Mouse (Mus musculus) neural tube, embryonic 14.5 days (tissue): Measurements from ENCODE around the gene Cdt1. TPM values are rescaled to one million over a fixed set of nuclear protein-coding genes. Genes with fewer than 3 reads are reported as not detected.
A peak's percentile ranks its signal among the peaks of the same experiment; 100 is the strongest.

Source experiments
- ATAC-seq: fragments of 200-750 bp; cut with Nextera tagmentation; 2 replicates; pipeline ENCODE4 v1.8.0; 2017; ENCODE audit warnings: low read depth, mild to moderate bottlenecking, moderate TSS enrichment, moderate library complexity
- H3K27ac ChIP-seq: fragments of 300-500 bp; sonication (generic); 2 replicates; pipeline ENCODE4 v1.5.1; 2014; ENCODE audit warnings: low read depth, mild to moderate bottlenecking, control low read depth, low read length, moderate library complexity, mixed read lengths
- H3K27me3 ChIP-seq: fragments of 300-500 bp; sonication (generic); 2 replicates; pipeline ENCODE4 v1.6.1; 2014; ENCODE audit warnings: low read length; ENCODE audit not compliant: control insufficient read depth, insufficient read depth
- H3K36me3 ChIP-seq: fragments of 300-500 bp; sonication (generic); 2 replicates; pipeline ENCODE4 v1.6.1; 2014; ENCODE audit warnings: low read length, mixed read lengths; ENCODE audit not compliant: control insufficient read depth, insufficient read depth
- H3K4me1 ChIP-seq: fragments of 300-500 bp; sonication (generic); 2 replicates; pipeline ENCODE4 v1.6.1; 2014; ENCODE audit warnings: low read length; ENCODE audit not compliant: control insufficient read depth, insufficient read depth
- H3K4me2 ChIP-seq: fragments of 300-500 bp; sonication (generic); 2 replicates; pipeline ENCODE4 v1.6.1; 2014; ENCODE audit warnings: mild to moderate bottlenecking, low read depth, low read length, control low read depth
- H3K4me3 ChIP-seq: fragments of 300-500 bp; sonication (generic); 2 replicates; pipeline ENCODE4 v1.5.1; 2014; ENCODE audit warnings: low read depth, low read length, control low read depth, mixed read lengths
- H3K9ac ChIP-seq: fragments of 300-500 bp; sonication (generic); replicated peaks from 2 replicates; pipeline ENCODE4 v1.6.1; 2014; ENCODE audit warnings: low read depth, mild to moderate bottlenecking, control low read depth, low read length, mixed read lengths
- H3K9me3 ChIP-seq: fragments of 300-500 bp; sonication (generic); 2 replicates; pipeline ENCODE4 v1.6.1; 2016; ENCODE audit warnings: low read length; ENCODE audit not compliant: control insufficient read depth
- WGBS: fragments of 180-500 bp; shearing (Covaris S2); extraction: QIAGEN DNeasy Blood & Tissue Kit; methylation state at CpG from one replicate; pipeline ENCODE4 v1.1.7; 2014; 5-methylcytosine and 5-hydroxymethylcytosine counted together
- polyA plus RNA-seq: library from polyadenylated mRNA; unstranded; fragments of >200 nt; fragmentation: Nextera tagmentation; extraction: Ambion mirVana; gene quantifications from 2 replicates; pipeline ENCODE4 v1.2.1, GENCODE M21; 2014

The Cdt1 gene
- 4.7 TPM in 2 replicates for polyA plus RNA-seq

DNA sequence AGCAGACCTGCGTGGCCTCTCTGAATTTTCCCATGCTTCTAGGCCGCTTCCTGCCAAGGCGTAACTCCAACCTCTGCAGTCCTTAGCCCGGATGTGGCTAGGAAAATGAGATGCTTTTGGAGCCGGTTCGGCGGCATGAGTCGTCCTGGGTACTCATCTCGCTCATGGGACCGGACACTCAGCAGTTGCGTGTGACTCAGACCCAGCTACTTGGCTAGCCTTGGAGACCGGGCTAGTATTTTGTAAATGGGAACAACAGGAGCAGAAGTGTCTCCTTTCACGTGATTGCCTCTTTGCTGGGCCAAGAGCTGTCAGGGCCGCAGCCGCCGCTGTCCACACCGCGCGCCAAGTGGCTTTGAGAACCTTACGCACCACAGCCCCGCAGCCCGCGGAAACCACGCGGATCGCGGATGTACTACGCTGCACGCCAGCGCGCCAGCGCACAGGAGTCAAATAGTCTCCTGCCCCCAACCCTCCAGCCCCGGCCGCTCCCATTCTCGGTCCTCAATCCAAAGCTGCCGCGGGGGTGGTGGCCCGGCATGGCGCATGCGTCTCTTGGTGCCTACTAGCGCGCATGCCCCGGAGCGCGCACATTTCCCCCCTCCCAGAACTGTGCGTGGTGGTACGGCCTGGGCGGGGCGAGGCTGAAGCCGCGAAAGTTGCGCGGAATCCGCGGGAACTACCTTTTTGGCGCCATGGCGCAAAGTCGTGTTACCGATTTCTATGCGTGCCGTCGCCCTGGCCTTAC lies at the start of gene Cdt1:
Gene Cdt1 (plus strand): TSS at position 655 of the 748 bp plus-strand sequence.
- under 1% methylated on average over 62 of the region's 62 CpGs for WGBS
- Histone ChIP-seq H3K27me3 (no peaks in the 10 kb centered on the region), H3K4me3 (peak within 1 kb of the TSS; percentile 73), H3K9ac (peak within 1 kb of the TSS; percentile 76), H3K4me1 (peaks cover 7% of the 10 kb centered on the region), H3K4me2 (peak within 1 kb of the TSS; percentile 86), H3K27ac (peak within 1 kb of the TSS; percentile 69), H3K9me3 (no peaks in the 10 kb centered on the region), H3K36me3 (0 out of 2 replicates have a peak, but pooled peaks cover 3% of the 10 kb centered on the region)
- peak; percentile 97 for ATAC-seq

DNA sequence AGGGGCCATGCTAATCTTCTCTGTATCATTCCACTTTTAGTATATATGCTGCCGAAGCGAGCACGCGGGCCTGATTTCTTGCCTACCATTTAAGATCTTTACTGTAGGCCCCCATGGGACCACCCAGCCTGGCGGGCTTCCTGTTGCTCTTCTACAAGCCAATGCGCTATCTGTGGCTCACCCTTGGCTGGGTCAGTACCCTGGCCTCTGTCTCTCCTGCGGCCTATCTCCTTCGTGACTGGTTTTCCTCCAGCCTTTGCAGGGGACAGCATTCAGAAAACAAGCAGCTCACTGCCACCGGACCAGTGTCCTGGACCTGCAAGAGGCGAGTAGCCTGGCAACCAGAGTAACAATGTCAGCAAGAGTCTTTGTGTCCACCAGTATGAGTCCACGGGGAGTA lies 47.2 kb upstream of the Cdt1 start:
- H3K4me3 ChIP-seq = no peak overlapping the region
- H3K9ac ChIP-seq = no peak overlapping the region
- peaks cover 24% of the 10 kb centered on the region for H3K4me1 ChIP-seq
- 82% methylated on average over 11 of the region's 11 CpGs for WGBS
- H3K27me3 ChIP-seq = no peaks in the 10 kb centered on the region
- H3K4me2 ChIP-seq = no peak overlapping the region
- ATAC-seq = no peak
- H3K27ac ChIP-seq = no peak overlapping the region
- H3K9me3 ChIP-seq = no peaks in the 10 kb centered on the region
- no peaks in the 10 kb centered on the region for H3K36me3 ChIP-seq

DNA sequence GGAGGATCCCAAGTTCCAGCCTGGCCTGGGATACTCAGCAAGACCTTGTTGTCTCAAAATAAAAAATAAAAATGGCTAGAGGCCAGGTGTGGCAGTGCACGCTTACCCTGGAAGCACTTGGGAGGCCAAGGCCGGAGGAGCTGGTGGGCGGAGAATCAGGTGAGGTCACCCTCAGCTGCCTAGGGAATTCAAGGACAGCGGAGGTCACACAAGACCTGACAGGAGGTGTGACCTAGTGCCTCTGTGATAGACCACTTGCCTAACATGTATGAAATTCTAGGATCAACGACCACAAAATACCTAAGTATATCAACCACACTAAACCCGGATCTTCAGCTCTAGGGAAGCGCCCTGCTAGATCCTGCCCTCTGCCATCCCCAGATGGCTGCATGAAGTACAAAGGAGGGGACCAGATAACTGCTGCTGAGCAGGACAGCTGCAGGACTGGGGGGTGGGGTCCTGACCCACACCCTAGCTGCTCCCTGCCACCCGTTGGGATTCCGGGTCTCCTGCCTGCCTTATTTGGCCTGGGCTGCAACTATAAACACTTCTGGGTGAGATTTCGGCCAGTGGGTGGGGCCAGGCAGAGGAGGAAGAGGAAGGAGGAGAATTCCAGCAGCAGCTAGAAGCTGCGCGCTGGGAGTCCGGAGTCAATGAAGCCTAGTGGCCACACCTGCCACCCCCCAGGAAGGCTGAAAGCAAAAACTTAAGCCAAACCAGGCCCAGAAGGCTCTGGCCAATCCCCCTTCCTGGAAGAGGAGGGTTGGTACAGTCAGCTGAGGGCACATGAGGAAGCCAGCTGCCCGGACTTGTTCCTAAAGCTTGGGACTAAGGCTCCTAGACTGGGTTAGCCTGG lies 44.8 kb upstream of the Cdt1 start:
- Histone ChIP-seq H3K9me3 (no peaks in the 10 kb centered on the region), H3K27ac (peak overlapping the region; percentile 78), H3K4me3 (no peak overlapping the region), H3K4me1 (peaks cover 24% of the 10 kb centered on the region), H3K36me3 (no peaks in the 10 kb centered on the region), H3K4me2 (peak overlapping the region; percentile 29; the same call in 1 of the 2 replicates), H3K27me3 (no peaks in the 10 kb centered on the region), H3K9ac (no peak overlapping the region)
- WGBS = 52% methylated on average over 14 of the region's 14 CpGs
- ATAC-seq = no peak; the same call in 1 of the 2 replicates

DNA sequence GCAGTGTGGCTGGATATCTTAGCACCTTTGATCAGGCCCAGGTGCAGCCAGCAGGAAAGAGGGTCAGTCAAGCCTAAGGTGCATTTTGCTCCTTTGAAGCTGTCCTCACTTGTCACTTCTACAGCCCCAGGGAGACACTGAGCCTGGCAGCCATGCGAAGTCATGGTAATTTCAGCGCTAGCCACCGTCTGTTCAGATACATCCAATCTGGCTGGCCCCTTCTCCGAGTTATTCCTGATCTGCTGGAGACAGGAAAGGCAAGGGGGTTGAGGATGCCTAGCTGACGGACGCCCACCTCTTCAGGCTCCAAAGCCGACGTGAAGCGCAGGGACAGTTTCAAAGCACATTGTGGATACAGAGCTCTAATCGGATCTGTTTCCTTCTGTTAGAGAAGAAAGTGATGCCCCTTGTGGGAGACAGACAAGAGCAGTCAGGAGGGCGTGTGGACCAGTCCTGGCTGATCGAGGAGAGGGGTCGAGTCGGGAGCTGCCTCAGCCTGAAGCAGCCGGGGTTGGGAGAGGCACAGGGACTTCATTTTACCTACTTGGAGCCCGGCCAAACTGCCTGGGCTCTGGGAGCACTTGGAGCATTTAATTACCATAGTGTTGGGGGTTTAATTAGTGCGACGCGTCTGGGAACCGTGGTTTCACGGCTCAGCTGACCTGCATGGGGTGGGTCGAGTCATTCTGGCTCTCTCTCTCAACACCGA lies 44.0 kb upstream of the Cdt1 start:
- Histone ChIP-seq H3K4me1 (peaks cover 24% of the 10 kb centered on the region), H3K9me3 (no peaks in the 10 kb centered on the region), H3K36me3 (no peaks in the 10 kb centered on the region), H3K4me3 (no peak overlapping the region), H3K27me3 (no peaks in the 10 kb centered on the region), H3K27ac (peak overlapping the region; percentile 78), H3K9ac (no peak overlapping the region), H3K4me2 (peak overlapping the region; percentile 29)
- WGBS = 7% methylated on average over 23 of the region's 23 CpGs
- peak; percentile 73 for ATAC-seq

DNA sequence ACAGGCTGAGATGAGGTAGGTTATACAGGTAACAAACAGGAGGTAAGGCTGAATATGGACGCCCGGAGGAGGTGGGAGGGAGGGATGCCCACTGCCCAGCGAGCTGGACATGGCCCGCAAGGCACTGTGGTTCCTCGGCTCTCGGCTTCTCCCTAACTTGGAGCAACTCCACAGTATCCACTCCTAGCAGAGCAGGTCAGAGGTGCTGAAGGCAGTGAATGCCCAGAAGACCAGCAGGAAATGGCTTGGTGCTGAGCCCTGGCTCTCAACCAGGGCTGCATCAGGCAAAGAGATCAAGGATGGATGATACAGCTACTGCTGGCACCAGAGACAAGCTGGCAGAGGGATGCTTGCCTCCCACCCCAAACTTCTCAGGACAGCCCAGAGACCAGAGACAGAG lies 43.3 kb upstream of the Cdt1 start:
- WGBS = 77% methylated on average over 6 of the region's 6 CpGs
- Histone ChIP-seq H3K4me1 (peaks cover 24% of the 10 kb centered on the region), H3K9me3 (no peaks in the 10 kb centered on the region), H3K27ac (no peak overlapping the region), H3K4me2 (no peak overlapping the region; the same call in 1 of the 2 replicates), H3K27me3 (no peaks in the 10 kb centered on the region), H3K36me3 (no peaks in the 10 kb centered on the region), H3K4me3 (no peak overlapping the region), H3K9ac (no peak overlapping the region)
- ATAC-seq = no peak

DNA sequence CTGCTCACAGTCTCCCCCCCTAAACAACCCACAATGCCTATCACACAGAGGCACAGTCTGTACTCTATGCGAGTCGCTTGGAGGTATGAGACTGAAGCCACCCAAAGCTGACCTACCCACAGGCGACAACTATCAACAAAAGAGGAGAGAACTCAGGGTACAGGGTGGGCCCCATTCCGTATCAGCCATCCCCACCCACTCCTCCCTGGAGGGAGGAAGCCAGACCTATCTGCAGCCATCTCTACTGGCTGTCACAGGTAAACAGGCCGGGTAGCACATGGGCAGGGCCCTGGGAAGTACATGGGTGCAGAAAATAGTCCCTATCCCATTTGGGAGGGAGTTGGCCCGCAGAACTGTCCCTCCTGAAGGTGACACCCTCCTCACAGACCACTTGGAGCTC lies 42.8 kb upstream of the Cdt1 start:
- no peak for ATAC-seq

DNA sequence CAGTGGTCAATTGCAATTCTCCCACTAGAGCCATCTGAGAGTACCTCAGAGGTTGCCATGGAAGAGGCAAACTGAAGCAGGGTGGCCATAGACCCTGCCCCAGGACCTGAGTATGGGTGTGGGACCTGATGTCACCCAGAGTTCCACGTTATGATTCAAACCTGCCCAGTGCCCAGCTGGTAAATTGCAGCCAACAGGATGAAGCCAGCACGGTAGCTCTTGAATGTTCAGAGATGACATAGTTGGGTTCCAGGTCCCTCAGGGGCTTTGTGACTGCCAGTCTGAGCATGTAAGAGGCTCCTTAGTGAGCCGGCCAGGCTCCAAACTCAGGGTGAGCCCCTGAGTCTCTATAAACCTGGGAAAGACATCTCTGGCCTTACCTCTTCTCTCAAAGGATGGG lies 41.7 kb upstream of the Cdt1 start:
- Histone ChIP-seq H3K4me3 (no peak overlapping the region), H3K9ac (no peak overlapping the region), H3K27ac (no peak overlapping the region), H3K27me3 (no peaks in the 10 kb centered on the region), H3K36me3 (no peaks in the 10 kb centered on the region), H3K9me3 (no peaks in the 10 kb centered on the region), H3K4me1 (peaks cover 24% of the 10 kb centered on the region), H3K4me2 (no peak overlapping the region)
- WGBS = 80% methylated on average over 3 of the region's 3 CpGs
- ATAC-seq = no peak

More for the DNA sequence above, 42.8 kb upstream of the Cdt1 start:
- H3K4me3 ChIP-seq = no peak overlapping the region
- H3K36me3 ChIP-seq = no peaks in the 10 kb centered on the region
- no peak overlapping the region for H3K4me2 ChIP-seq
- H3K27me3 ChIP-seq = no peaks in the 10 kb centered on the region
- H3K9me3 ChIP-seq = no peaks in the 10 kb centered on the region
- no peak overlapping the region for H3K9ac ChIP-seq
- no peak overlapping the region for H3K27ac ChIP-seq
- WGBS = 78% methylated on average over 6 of the region's 6 CpGs
- H3K4me1 ChIP-seq = peaks cover 24% of the 10 kb centered on the region

DNA sequence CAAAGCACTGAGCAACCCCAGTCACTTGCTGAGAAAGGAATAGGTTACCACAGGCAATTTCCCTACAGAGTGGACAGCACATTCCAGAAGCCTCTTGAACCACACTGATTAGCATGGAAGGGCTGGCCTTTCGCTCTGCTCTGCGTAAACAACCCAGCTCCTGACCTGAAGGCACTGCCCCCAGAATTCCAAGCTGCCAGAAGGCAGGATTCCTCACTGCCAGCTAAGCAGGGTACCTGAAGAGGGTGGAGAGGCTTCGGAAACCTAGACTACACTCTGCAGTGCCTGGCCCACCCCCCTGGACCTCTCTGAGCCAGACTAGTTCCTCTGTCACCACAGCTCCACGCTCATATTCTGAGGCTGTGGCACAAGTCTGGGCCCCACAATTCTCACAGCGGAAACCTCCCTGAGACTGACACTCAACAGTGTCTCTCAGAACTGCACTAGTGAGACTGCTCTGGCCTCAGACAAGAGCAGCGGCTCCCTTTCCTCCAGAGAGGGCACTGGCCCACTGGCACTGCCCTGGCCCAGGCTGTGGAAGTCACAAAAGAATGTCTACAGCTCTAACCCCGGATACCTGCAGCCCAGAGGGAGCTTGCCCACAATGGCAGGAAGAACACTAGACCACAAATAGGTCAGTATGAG lies 41.2 kb upstream of the Cdt1 start:
- 78% methylated on average over 7 of the region's 7 CpGs for WGBS
- no peaks in the 10 kb centered on the region for H3K36me3 ChIP-seq
- no peak overlapping the region for H3K4me3 ChIP-seq
- no peak for ATAC-seq
- no peak overlapping the region for H3K4me2 ChIP-seq
- H3K9me3 ChIP-seq = no peaks in the 10 kb centered on the region
- H3K9ac ChIP-seq = no peak overlapping the region
- H3K27ac ChIP-seq = no peak overlapping the region
- H3K27me3 ChIP-seq = no peaks in the 10 kb centered on the region
- H3K4me1 ChIP-seq = peaks cover 24% of the 10 kb centered on the region
